In genomic region chr1:78217151-78218034, GRCm38 (mm10) we compare ENCODE assay signal across 9 mouse cellular contexts. TPM values are rescaled to one million over a fixed set of nuclear protein-coding genes. Genes with fewer than 3 reads are reported as not detected.
DNase-seq lines count a peak whose midpoint lies in the region; ATAC-seq and TF ChIP-seq lines count a peak whose summit lies in the region.
"Had no signal": no experiment of that assay in that cellular context is flagged by ENCODE, and none has a peak within 500 bp of the region (broad histone marks: within the 10 kb centered on the region; RNA-seq: fewer than 3 reads in every experiment).

No protein-coding gene starts in this region.

- H3K4me1 ChIP-seq in forebrain, postnatal 0 days (ENCODE audit: insufficient read depth): peaks cover 4% of the 10 kb centered on the region; the same call in 1 of the 2 replicates
- peaks cover 33% of the 10 kb centered on the region for H3K4me1 ChIP-seq in limb, embryonic 12.5 days (replicated peaks)
- H3K4me1 ChIP-seq in neural tube, embryonic 14.5 days (ENCODE audit: control insufficient read depth, insufficient read depth, low read length): peaks cover 3% of the 10 kb centered on the region; the same call in 1 of the 2 replicates

- peak overlapping the region; percentile 94 for H3K4me2 ChIP-seq in forebrain, postnatal 0 days (ENCODE audit: low read depth)
- H3K4me2 ChIP-seq in limb, embryonic 12.5 days: peak overlapping the region; percentile 97
- H3K4me2 ChIP-seq in neural tube, embryonic 14.5 days (ENCODE audit: low read depth, low read length): peak overlapping the region; percentile 93

- no peaks in the 10 kb centered on the region for H3K36me3 ChIP-seq in forebrain, postnatal 0 days (ENCODE audit: insufficient read depth)
- H3K36me3 ChIP-seq in limb, embryonic 12.5 days: no peaks in the 10 kb centered on the region
- no peaks in the 10 kb centered on the region for H3K36me3 ChIP-seq in neural tube, embryonic 14.5 days (ENCODE audit: control insufficient read depth, insufficient read depth, low read length)

- H3K9me3 ChIP-seq in forebrain, postnatal 0 days (ENCODE audit: low read length): no peaks in the 10 kb centered on the region
- no peaks in the 10 kb centered on the region for H3K9me3 ChIP-seq in limb, embryonic 12.5 days
- no peaks in the 10 kb centered on the region for H3K9me3 ChIP-seq in neural tube, embryonic 14.5 days (ENCODE audit: control insufficient read depth, low read length)

- peak; percentile 41 for TF ChIP-seq CTCF in layer of hippocampus, adult 2 months (conservative IDR thresholded peaks at IDR 0.05)
- TF ChIP-seq CTCF in forebrain, postnatal 0 days (IDR thresholded peaks at IDR 0.05; ENCODE audit: low read depth): peak; percentile 47

- no peak for DNase-seq in layer of hippocampus, adult 2 months (ENCODE audit: low spot score in 2 of 2)
- no peak for DNase-seq in layer of hippocampus, postnatal 25 days (ENCODE audit: extremely low spot score in 1 of 2, low spot score in 1 of 2)
- peak; percentile 42 to 56 for DNase-seq in adrenal gland, postnatal 36 days
- DNase-seq in forebrain, postnatal 0 days: peak; percentile 44
- no peak for DNase-seq in thymus, postnatal 36 days
- no peak for DNase-seq in thymus, postnatal 10 days (ENCODE audit: low spot score in 2 of 2)

- WGBS in forebrain, postnatal 0 days: 1% methylated on average over 78 of the region's 79 CpGs
- WGBS in limb, embryonic 12.5 days: 1% methylated on average over 76 of the region's 79 CpGs
- 0% methylated on average over 53 of the region's 79 CpGs for WGBS in neural tube, embryonic 14.5 days

- H3K4me3 ChIP-seq in layer of hippocampus, adult 2 months: peak overlapping the region; percentile 22
- H3K4me3 ChIP-seq in forebrain, postnatal 0 days (ENCODE audit: low read depth, low read length): peak overlapping the region; percentile 51
- H3K4me3 ChIP-seq in limb, embryonic 12.5 days (replicated peaks): peak overlapping the region; percentile 62
- peak overlapping the region; percentile 56 for H3K4me3 ChIP-seq in neural tube, embryonic 14.5 days (ENCODE audit: low read depth, low read length)

- peaks cover 87% of the 10 kb centered on the region for H3K27me3 ChIP-seq in forebrain, postnatal 0 days (ENCODE audit: insufficient read depth, low read length)
- peaks cover 90% of the 10 kb centered on the region for H3K27me3 ChIP-seq in limb, embryonic 12.5 days
- H3K27me3 ChIP-seq in neural tube, embryonic 14.5 days (ENCODE audit: control insufficient read depth, insufficient read depth, low read length): peaks cover 46% of the 10 kb centered on the region

- H3K9ac ChIP-seq in forebrain, postnatal 0 days: peak overlapping the region; percentile 43; the same call in 1 of the 2 replicates
- peak overlapping the region; percentile 66 for H3K9ac ChIP-seq in limb, embryonic 12.5 days (replicated peaks)
- H3K9ac ChIP-seq in neural tube, embryonic 14.5 days (replicated peaks; ENCODE audit: low read depth, low read length): peak overlapping the region; percentile 56

- H3K27ac ChIP-seq in layer of hippocampus, adult 2 months: no peak overlapping the region
- H3K27ac ChIP-seq in forebrain, postnatal 0 days (ENCODE audit: low read depth, low read length): no peak overlapping the region
- H3K27ac ChIP-seq in limb, embryonic 12.5 days: no peak overlapping the region
- H3K27ac ChIP-seq in neural tube, embryonic 14.5 days (ENCODE audit: low read depth, low read length): 0 out of 2 replicates have a peak overlapping the region, but pooled peaks have one; percentile 10

- ATAC-seq in forebrain, postnatal 0 days: peak; percentile 82
- ATAC-seq in limb, embryonic 12.5 days (ENCODE audit: insufficient number of reproducible peaks, insufficient read depth, low FRiP score, low TSS enrichment, low read depth): peak; percentile 43; the same call in 1 of the 2 replicates
- ATAC-seq in neural tube, embryonic 14.5 days (ENCODE audit: low read depth): peak; percentile 83

RNA-seq across cellular contexts. Expression of gene Pax3, which starts 20.5 kb away (rescaled TPM):
- not detected for total RNA-seq in layer of hippocampus, adult 2 months (2021)
- not detected for total RNA-seq in layer of hippocampus, postnatal 25 days (2021)
- not detected for total RNA-seq in adrenal gland, postnatal 36 days (2021)
- total RNA-seq in forebrain, postnatal 0 days (2014; rRNA removed): 0.15 and 0.19 TPM in 2 replicates
- polyA plus RNA-seq in forebrain, postnatal 0 days (2015; fragmentation: Nextera tagmentation; extraction: Ambion mirVana): 0.04 and 0.40 TPM in 2 replicates
- polyA plus RNA-seq in limb, embryonic 12.5 days (2016; fragmentation: Nextera tagmentation; extraction: Ambion mirVana): 1.6 and 1.8 TPM in 2 replicates
- polyA plus RNA-seq in neural tube, embryonic 14.5 days (2014; fragmentation: Nextera tagmentation; extraction: Ambion mirVana): 4.6 and 6.3 TPM in 2 replicates
- total RNA-seq: liver, adult 2 months had no signal
- polyA plus RNA-seq: liver, adult 2 months had no signal

Comparison
In these comparisons a context has a peak if more than half of its experiments do, and no peak if none do; other contexts are left out.
1. DNase-seq: peak in adrenal gland, postnatal 36 days (2 of 2) and forebrain, postnatal 0 days (single experiment); none in layer of hippocampus, adult 2 months (0 of 2), layer of hippocampus, postnatal 25 days (0 of 2), thymus, postnatal 36 days (0 of 2) and thymus, postnatal 10 days (0 of 2).
2. Peak in every context shown above with its lines, with median percentiles within 50 percentile points of each other: H3K4me3 ChIP-seq, ATAC-seq, H3K4me2 ChIP-seq and H3K9ac ChIP-seq.